Mouse (Mus musculus) stomach, postnatal 0 days (tissue): Measurements from ENCODE around the gene Fam216a.

Experiments used
- CTCF ChIP-seq: IDR thresholded peaks from 2 replicates; pipeline ENCODE4 v1.5.1; 2016; ENCODE audit warnings: antibody characterized with exemption, low read depth, mild to moderate bottlenecking, moderate library complexity
- EP300 ChIP-seq: optimal IDR thresholded peaks from 2 replicates; pipeline ENCODE3; 2016; ENCODE audit warnings: antibody characterized with exemption

DNA sequence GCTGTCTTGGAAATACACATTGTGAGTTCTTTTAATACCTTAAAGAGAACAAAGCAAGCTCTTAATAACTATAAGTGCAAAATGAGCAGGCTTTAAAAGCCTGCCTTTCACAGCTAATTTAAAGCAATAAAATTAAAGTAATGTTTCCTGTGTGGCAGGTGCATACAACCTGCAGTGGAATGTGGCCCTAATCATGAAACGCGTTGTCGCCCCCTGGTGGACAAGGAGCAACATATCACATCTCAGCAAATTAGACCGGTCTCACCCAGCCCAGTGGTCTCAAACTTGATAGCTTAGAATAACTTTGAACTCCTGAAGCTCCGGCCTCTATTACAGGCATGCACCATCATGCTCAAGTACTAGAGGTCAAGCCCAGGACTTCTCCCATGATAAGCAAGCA, 27.9 kb downstream of the Fam216a start:
- TF ChIP-seq CTCF = peak; percentile 91
- TF ChIP-seq EP300 = no peak
